Mouse (Mus musculus) ES-E14 (cell line): Measurements from ENCODE around the gene Map2k5.

Experiments used
- CHD2 ChIP-seq: IDR thresholded peaks from 2 replicates; pipeline ENCODE4 v1.6.1; 2014; ENCODE audit warnings: mild to moderate bottlenecking, low read depth, low read length, inconsistent platforms
- ZC3H11A ChIP-seq: IDR thresholded peaks from 2 replicates; pipeline ENCODE4 v1.6.1; 2012; ENCODE audit warnings: low read depth, mild to moderate bottlenecking, inconsistent platforms, low read length, borderline replicate concordance

- TF ChIP-seq ZC3H11A (no peak), CHD2 (no peak)
These were observed 212.6 kb downstream of the Map2k5 start for GRCm38 (mm10) chr9:63165070-63165469.
